Mouse (Mus musculus) spleen, adult 2 months (tissue): ENCODE data around the gene Gm20422.

Experiments
- CTCF ChIP-seq: fragments of 200-500 bp; IDR thresholded peaks from 2 replicates; pipeline ENCODE4 v1.5.1; 2011; ENCODE audit warnings: mild to moderate bottlenecking, inconsistent platforms; ENCODE audit not compliant: insufficient read depth, insufficient read length, insufficient replicate concordance; ENCODE audit errors: extremely low read depth
- POLR2A ChIP-seq: fragments of 200-500 bp; IDR thresholded peaks from 2 replicates; pipeline ENCODE4 v1.6.1; 2011; ENCODE audit warnings: low read depth, low read length, inconsistent platforms

GRCm38 (mm10) chr8:69701810-69702209, 72.9 kb downstream of the Gm20422 start:
- TF ChIP-seq CTCF = no peak
- no peak for TF ChIP-seq POLR2A
